Mouse (Mus musculus) midbrain, embryonic 11.5 days (tissue): ENCODE results near the gene Mea1. TPM values are rescaled to one million over a fixed set of nuclear protein-coding genes. Genes with fewer than 3 reads are reported as not detected.
A peak's percentile ranks its signal among the peaks of the same experiment; 100 is the strongest.

ENCODE experiments used
- ATAC-seq: fragments of 200-750 bp; cut with Nextera tagmentation; 2 replicates; pipeline ENCODE4 v1.8.0; 2017; ENCODE audit warnings: moderate TSS enrichment, moderate library complexity; ENCODE audit not compliant: low FRiP score
- DNase-seq: peaks from one replicate; pipeline ENCODE4 v3.0.0; 2015; ENCODE audit warnings: low spot score; ENCODE audit errors: missing footprints
- H3K27ac ChIP-seq: fragments of 300-500 bp; sonication (generic); 2 replicates; pipeline ENCODE4 v1.5.1; 2014; ENCODE audit warnings: low read depth, low read length
- H3K27me3 ChIP-seq: fragments of 300-500 bp; sonication (generic); 2 replicates; pipeline ENCODE4 v1.6.1; 2014; ENCODE audit warnings: mild to moderate bottlenecking, low read length, moderate library complexity, mixed read lengths; ENCODE audit not compliant: control insufficient read depth, insufficient read depth
- H3K36me3 ChIP-seq: fragments of 300-500 bp; sonication (generic); 2 replicates; pipeline ENCODE4 v1.6.1; 2014; ENCODE audit warnings: mild to moderate bottlenecking, low read length, moderate library complexity, mixed read lengths; ENCODE audit not compliant: control insufficient read depth, insufficient read depth
- H3K4me1 ChIP-seq: fragments of 300-500 bp; sonication (generic); 2 replicates; pipeline ENCODE4 v1.6.1; 2014; ENCODE audit warnings: low read length; ENCODE audit not compliant: control insufficient read depth, insufficient read depth
- H3K4me2 ChIP-seq: fragments of 300-500 bp; sonication (generic); 2 replicates; pipeline ENCODE4 v1.6.1; 2014; ENCODE audit warnings: mild to moderate bottlenecking, moderate library complexity
- H3K4me3 ChIP-seq: fragments of 300-500 bp; sonication (generic); 2 replicates; pipeline ENCODE4 v1.5.1; 2014; ENCODE audit warnings: low read depth, low read length
- H3K9ac ChIP-seq: fragments of 300-500 bp; sonication (generic); 2 replicates; pipeline ENCODE4 v1.6.1; 2014; ENCODE audit warnings: low read length
- H3K9me3 ChIP-seq: fragments of 300-500 bp; sonication (generic); 2 replicates; pipeline ENCODE4 v1.6.1; 2016; ENCODE audit warnings: low read length; ENCODE audit not compliant: control insufficient read depth
- WGBS: fragments of 180-500 bp; shearing (Covaris S2); extraction: QIAGEN DNeasy Blood & Tissue Kit; methylation state at CpG from one replicate; pipeline ENCODE4 v1.1.7; 2014; 5-methylcytosine and 5-hydroxymethylcytosine counted together
- polyA plus RNA-seq: library from polyadenylated mRNA; unstranded; fragments of >200 nt; fragmentation: Nextera tagmentation; extraction: Ambion mirVana; gene quantifications from 2 replicates; pipeline ENCODE4 v1.2.1, GENCODE M21; 2014

Gene Mea1
- polyA plus RNA-seq, 1 experiment from 2014 or later, result 192 TPM

GRCm38 (mm10) chr17:46699245-46699644 lies 20.7 kb downstream of the Mea1 start:
- ATAC-seq (no peak), DNase-seq (no peak)
- H3K27me3 ChIP-seq, result no peaks in the 10 kb centered on the region
- no peaks in the 10 kb centered on the region; the same call in 1 of the 2 replicates for H3K36me3 ChIP-seq
- H3K4me2 ChIP-seq, result no peak overlapping the region
- H3K9me3 ChIP-seq, result no peaks in the 10 kb centered on the region
- H3K27ac ChIP-seq, result no peak overlapping the region
- H3K4me3 ChIP-seq, result no peak overlapping the region
- peaks cover 19% of the 10 kb centered on the region for H3K4me1 ChIP-seq
- no peak overlapping the region for H3K9ac ChIP-seq
- WGBS, result 92% methylated on average over 5 of the region's 5 CpGs

GRCm38 (mm10) chr17:46699912-46700311 lies 21.3 kb downstream of the Mea1 start:
- peak; percentile 21 for DNase-seq
- Histone ChIP-seq H3K9ac (no peak overlapping the region), H3K4me1 (peaks cover 19% of the 10 kb centered on the region), H3K27ac (no peak overlapping the region), H3K4me3 (no peak overlapping the region), H3K27me3 (no peaks in the 10 kb centered on the region), H3K4me2 (no peak overlapping the region), H3K36me3 (no peaks in the 10 kb centered on the region; the same call in 1 of the 2 replicates), H3K9me3 (no peaks in the 10 kb centered on the region)
- 82% methylated on average over 3 of the region's 3 CpGs for WGBS
- ATAC-seq, result no peak

DNA sequence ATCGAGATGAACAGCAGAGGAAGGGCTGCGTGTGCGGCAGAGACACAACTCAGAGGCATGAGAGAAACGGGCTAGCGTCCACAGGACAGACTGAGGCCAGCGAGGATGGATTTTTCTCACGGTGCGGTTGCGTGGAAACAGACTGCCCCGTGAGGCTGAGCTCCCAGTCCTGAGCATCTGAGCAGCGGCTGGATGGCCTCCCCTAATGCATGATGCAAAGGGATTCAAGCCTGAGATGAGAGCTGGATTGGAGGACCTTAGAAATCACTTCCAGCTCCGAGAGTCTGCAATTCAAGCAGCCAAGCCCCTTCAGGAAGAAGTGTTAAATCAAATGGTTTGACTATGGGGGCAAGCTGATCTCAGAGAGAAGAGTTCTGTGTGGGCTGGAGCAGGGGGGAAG lies 22.9 kb downstream of the Mea1 start:
- Histone ChIP-seq H3K9ac (no peak overlapping the region), H3K4me2 (no peak overlapping the region), H3K4me3 (no peak overlapping the region), H3K36me3 (no peaks in the 10 kb centered on the region; the same call in 1 of the 2 replicates), H3K27ac (no peak overlapping the region), H3K4me1 (peaks cover 19% of the 10 kb centered on the region), H3K27me3 (no peaks in the 10 kb centered on the region; the same call in 1 of the 2 replicates), H3K9me3 (no peaks in the 10 kb centered on the region)
- 81% methylated on average over 12 of the region's 12 CpGs for WGBS
- DNase-seq (peak; percentile 60), ATAC-seq (no peak)

DNA sequence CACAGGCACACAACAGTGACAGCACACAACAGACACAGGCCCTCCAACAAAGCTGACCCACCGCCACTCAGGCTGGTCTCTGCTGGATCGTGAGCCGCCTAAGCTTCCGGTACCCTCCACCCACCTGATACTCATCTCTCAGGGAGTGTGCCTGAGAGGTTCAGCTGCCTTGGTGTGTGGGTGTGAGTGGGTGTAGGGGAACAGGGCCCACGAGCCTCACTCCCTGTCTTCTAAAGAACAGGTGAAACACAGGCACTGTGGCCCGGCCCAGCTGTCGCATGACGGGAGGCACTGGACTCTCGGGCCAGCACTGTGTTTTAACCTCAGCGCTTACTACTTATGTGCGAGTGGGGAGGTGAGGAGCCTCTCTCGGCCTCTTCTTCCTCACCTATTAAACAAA lies 23.5 kb downstream of the Mea1 start:
- Histone ChIP-seq H3K4me1 (peaks cover 19% of the 10 kb centered on the region), H3K9ac (no peak overlapping the region), H3K4me2 (no peak overlapping the region), H3K27ac (no peak overlapping the region), H3K9me3 (no peaks in the 10 kb centered on the region), H3K27me3 (no peaks in the 10 kb centered on the region; the same call in 1 of the 2 replicates), H3K36me3 (no peaks in the 10 kb centered on the region; the same call in 1 of the 2 replicates), H3K4me3 (no peak overlapping the region)
- 86% methylated on average over 12 of the region's 12 CpGs for WGBS
- no peak for ATAC-seq
- peak; percentile 62 for DNase-seq

GRCm38 (mm10) chr17:46702506-46702905 lies 23.9 kb downstream of the Mea1 start:
- 88% methylated on average over 5 of the region's 5 CpGs for WGBS
- H3K9ac ChIP-seq, result peak overlapping the region; percentile 50
- no peak overlapping the region for H3K27ac ChIP-seq
- H3K4me3 ChIP-seq, result no peak overlapping the region
- no peaks in the 10 kb centered on the region; the same call in 1 of the 2 replicates for H3K27me3 ChIP-seq
- no peak overlapping the region; the same call in 1 of the 2 replicates for H3K4me2 ChIP-seq
- H3K9me3 ChIP-seq, result no peaks in the 10 kb centered on the region
- peaks cover 19% of the 10 kb centered on the region for H3K4me1 ChIP-seq
- peak; percentile 72 for DNase-seq
- no peaks in the 10 kb centered on the region; the same call in 1 of the 2 replicates for H3K36me3 ChIP-seq
- ATAC-seq, result no peak

- Histone ChIP-seq H3K4me2 (peak overlapping the region; percentile 62), H3K9ac (peak overlapping the region; percentile 90), H3K27ac (peak overlapping the region; percentile 74; the same call in 1 of the 2 replicates), H3K27me3 (no peaks in the 10 kb centered on the region; the same call in 1 of the 2 replicates), H3K4me3 (peak overlapping the region; percentile 87), H3K36me3 (no peaks in the 10 kb centered on the region; the same call in 1 of the 2 replicates), H3K9me3 (no peaks in the 10 kb centered on the region), H3K4me1 (peaks cover 19% of the 10 kb centered on the region)
- DNase-seq, result peak; percentile 83
- ATAC-seq, result peak; percentile 81
- WGBS, result 4% methylated on average over 39 of the region's 41 CpGs
Observed at GRCm38 (mm10) chr17:46703971-46704886, 25.6 kb downstream of the Mea1 start.

GRCm38 (mm10) chr17:46704887-46705835 lies 26.6 kb downstream of the Mea1 start, which contains the start of gene Ppp2r5d:
Gene Ppp2r5d, minus strand, starts transcription at chr17:46705111.
- Histone ChIP-seq H3K4me2 (peak within 1 kb of the TSS; percentile 62), H3K36me3 (no peaks in the 10 kb centered on the region), H3K27ac (peak within 1 kb of the TSS; percentile 74), H3K4me3 (peak within 1 kb of the TSS; percentile 87), H3K4me1 (peaks cover 19% of the 10 kb centered on the region), H3K27me3 (no peaks in the 10 kb centered on the region; the same call in 1 of the 2 replicates), H3K9ac (peak within 1 kb of the TSS; percentile 90), H3K9me3 (no peaks in the 10 kb centered on the region)
- ATAC-seq (peak; percentile 96), DNase-seq (peak; percentile 98)
- 2% methylated on average over 48 of the region's 48 CpGs for WGBS

GRCm38 (mm10) chr17:46706375-46707089 lies 27.9 kb downstream of the Mea1 start:
- Histone ChIP-seq H3K27ac (no peak overlapping the region), H3K9me3 (no peaks in the 10 kb centered on the region), H3K4me3 (no peak overlapping the region), H3K4me1 (peaks cover 17% of the 10 kb centered on the region), H3K4me2 (no peak overlapping the region), H3K9ac (no peak overlapping the region), H3K36me3 (no peaks in the 10 kb centered on the region), H3K27me3 (no peaks in the 10 kb centered on the region; the same call in 1 of the 2 replicates)
- WGBS, result 93% methylated on average over 14 of the region's 14 CpGs
- ATAC-seq, result no peak
- DNase-seq, result peak; percentile 74
